Mouse (Mus musculus): ENCODE data around the gene Zfp523.

Gene Zfp523

DNA sequence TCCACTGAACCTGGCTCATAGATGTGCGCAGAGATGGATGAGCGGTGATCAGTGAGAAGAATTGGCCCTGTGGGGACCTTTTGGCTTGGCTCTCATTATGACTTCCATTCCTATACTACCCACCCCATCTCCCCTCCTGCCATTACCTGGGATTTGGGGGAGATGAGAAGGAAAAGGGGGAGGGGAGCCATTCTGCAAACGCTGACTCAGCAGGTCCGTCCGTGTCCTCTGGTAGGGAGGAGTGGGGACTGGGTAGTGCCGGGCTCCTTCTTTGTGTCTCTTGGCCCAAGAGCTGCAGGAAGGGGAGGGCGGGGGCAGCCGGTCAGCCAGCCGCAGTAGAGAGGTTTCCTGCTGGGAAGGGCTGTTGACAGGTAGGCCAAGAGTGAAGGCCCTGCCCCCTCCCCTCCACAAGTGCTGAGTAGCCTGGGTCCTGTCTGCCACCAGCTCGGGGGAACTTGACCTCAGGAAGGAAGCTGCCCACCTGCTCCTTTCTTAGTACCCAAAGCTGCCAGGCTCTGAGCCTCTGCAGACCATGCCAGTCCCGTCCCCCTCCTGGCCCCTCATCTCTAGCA lies 15.5 kb upstream of the Zfp523 start:
- DNase-seq, result no peak

DNA sequence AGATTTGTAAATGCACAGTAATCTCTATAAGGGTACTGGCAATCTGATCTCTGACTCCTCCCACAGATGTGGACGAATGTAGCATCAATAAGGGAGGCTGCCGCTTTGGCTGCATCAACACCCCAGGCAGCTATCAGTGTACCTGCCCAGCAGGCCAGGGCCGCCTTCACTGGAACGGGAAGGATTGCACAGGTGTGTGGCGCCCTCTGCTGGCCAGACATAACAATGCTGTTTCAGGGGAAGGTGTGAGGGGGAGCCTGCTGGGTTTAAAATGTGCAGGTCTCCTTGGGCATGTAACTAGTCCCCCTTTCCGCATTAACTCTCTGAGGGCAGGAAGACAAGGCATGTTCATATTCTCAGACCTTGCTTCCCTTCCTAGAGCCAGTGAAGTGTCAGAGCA lies 13.3 kb upstream of the Zfp523 start:
- DNase-seq, result peak; percentile 76

DNA sequence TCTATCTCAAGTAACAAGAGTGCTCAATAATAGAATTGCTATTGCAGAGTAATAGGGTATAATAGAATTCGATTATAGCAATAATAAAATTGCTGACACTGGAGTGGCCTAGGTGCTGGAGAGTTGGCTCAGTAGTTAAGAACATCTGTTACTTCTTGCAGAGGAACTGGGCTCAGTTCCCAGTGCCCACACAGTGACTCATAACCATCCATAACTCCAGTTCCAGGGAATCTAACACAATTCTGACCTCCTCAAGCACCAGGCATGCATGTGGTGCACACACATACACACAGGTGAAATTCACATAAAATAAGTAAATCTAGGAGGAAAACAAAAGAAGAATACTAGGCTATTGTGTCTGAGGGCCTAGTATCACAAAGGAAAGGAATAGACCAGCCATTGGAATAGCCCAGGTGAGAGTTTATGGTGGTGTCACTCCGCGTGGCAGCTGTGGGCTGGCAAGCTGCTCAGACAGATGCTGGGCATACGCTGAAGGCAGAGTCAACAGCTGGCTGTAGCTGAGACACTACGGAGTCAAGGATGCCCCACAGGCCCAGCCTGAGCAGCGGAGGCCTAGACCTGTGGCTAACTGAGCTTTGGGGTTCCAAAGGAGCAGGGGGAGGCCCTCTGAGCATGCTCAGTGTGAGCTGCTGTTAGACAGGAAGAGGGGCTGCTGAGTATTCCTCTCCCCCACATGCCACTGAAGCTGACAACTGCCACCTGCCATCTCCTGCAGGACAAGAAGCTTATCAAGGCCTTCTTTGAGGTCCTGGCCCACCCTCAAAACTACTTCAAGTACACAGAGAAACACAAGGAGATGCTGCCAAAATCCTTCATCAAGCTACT lies 6.2 kb upstream of the Zfp523 start:
- no peak for DNase-seq

DNA sequence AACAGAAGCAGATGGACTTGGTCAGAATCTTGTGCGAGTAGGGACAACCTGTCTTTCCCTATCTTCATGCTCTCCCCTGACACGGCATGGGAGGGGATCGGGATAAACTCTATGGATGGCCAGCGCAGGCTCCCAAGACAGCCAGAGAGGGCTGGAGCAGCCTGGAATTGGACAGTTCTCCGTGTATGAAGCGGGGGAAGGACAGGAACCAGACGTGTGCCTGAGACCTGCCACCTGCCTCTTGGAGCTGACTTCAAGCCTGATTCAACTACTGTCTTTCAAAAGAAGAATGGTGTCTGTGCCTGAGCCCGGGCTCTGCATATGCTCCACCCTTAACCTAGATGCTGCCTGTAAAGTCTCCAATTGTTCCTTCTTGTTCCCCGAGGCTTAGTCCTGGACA lies 4.2 kb upstream of the Zfp523 start:
- DNase-seq, result no peak

DNA sequence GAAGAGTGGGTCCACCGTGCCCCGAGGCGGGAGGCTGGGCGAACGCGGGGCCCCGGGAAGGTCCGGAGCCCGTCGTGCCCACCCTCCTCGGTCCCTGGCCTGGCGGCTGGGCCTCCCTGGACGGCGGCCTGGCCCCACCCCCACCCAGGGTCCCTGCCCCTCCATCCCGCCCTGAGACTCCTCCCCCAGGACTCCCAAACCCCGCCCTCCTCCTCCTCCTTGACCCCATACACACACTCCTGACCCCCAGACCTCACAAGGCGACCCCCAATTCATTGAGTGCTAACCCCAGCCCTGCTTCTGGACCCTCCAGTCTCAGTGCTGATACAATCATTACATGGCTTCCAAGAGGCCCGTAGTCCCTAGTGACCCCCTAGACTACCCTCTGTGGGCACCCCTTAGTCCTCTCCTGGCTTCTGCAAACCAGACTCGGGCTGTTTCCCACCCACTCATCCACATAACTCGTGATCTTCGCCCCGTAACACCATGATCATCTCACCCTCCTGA lies 664 bp downstream of the Zfp523 start:
- DNase-seq, result no peak

DNA sequence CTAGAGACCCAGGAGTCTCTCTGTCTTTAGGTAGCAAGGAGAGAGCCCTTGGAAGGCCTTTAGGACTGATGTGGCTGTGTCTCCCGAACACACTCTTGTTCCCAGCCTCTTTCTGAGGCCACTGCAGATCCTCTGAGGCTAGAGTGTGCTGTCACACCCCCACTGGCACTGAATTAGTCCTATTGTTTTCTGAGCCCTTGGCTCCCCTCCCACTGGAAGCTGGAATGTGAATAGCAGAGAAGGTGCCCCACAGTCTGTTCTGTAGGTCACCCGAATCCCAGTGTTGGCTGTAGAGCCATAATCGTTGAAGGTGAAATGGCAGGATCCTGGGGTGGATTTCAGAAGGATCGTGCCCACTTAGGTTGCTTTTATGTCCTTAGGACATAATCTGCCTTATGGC lies 3.4 kb downstream of the Zfp523 start:
- no peak for DNase-seq

DNA sequence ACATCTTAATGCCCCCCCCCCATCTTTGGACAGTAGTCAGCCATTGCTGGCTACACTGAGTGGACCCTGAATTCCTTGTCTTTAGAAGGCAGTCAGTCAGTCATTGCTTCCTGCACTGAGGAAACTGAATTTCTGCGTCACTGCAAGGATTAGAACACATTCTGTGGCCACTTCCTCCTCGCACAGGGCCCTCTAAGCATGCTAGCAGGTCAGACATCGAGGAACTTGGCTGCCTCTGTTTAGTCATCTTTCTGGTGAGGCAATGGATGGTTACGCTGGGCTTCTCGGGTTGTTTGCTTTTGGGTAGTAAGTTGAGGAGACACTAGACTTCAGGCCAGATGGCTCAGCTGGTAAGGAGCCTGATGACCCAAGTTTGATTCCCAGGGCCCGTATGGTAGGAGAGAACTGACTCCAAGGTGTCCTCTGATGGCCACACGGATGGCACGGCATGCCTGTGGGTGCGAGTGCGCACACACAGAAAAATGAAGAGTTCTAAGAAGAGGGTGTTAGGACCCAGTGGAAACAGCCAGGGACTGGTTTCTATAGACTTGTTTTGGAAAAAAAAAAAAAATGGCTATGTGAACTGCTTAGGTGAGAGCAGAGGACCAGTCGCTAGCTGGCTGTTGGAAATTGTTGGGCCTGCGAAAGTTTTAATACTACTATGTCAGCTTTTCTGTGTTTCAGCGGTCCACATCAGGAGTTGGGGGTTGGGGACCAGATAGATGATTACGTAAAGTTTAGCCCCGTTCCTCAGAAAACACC lies 4.0 kb downstream of the Zfp523 start:
- no peak for DNase-seq

DNA sequence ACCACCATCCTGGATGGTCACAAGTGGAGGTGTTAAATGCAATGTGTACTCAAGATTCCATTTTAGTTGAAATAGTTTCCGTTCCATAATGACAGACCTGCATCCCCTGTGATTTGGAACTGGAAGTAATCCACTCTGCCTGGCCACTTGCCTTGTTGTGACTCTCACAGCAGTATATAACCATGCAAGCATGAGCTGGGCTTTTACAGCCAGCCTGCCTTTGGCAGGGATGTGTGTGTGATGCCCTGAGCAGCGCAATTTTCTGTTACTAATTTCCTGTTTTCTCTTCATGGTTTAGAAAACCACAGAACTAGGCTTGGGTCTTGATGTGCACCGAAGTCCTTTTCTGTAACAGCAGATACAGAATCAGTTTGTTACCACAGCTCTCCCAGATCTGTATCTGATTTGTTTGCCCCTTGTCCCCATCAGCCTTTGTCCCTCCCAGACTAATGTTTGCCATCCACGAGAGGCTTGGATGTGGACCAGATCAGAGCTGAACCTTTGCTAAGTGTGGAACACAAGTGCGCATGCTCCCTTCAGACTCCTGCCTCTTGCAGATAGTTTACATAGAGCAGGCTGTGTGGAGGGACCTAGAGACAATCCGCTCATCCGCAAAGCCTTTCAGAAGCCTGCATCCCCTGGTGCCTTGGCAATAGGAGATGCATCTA lies 8.2 kb downstream of the Zfp523 start:
- DNase-seq, result no peak

DNA sequence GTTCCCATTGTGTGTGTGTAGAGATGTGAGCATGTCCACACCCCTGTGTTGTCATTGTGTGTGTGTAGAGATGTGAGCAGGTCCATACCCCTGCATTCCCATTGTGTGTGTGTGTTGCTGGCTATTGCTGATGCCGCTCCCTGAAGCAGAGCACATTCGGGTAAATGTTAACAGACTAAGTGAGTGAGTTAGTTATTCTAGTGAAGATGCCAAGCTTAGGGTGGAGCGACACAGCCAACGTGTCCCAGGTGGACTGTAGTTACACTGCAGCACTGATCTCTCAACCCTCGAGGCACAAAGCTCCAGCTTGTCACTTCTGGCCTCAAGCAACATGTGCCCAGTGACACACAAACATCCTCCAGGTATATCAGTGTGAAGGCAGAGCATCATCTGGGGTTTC lies 11.4 kb downstream of the Zfp523 start:
- DNase-seq, result no peak

DNA sequence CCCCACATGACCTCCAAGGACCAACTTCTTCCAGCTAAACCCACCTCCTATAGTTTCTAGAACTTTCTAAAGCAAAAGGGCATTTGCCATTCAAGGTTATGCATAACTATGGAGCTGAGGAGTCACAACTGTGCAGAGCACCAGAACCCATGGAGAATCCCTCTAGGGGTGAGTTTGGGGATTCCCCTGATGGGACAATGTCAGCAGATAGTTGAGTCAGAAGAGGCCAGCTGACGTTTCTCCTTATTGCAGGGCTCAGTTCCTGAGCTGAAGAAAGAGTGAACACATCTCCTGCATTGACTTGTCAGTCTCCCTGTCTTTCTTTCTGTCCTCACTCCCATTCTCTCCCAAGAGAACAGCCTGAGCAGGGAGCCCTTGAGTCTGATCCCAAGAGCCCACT lies 15.8 kb downstream of the Zfp523 start:
- DNase-seq, result no peak

DNA sequence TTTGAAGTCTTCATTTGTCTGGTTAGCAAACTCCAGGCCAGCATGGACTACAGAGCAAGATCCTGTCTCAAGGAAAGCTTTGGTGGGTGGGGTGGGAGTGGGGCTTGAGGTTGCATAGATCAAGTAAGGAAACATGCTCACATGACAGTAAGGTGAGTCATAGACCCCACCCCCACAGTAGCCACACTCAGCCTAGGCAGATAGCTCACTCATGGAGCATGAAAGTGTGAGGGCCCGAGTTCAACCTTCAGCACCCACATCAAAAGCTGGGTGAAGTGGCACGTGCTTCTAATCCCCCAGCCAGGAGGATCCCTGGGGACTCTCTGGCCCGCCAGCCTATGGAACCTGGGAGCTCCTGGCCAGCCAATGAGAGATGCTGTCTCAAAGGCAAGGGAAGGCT lies 16.6 kb downstream of the Zfp523 start:
- no peak for DNase-seq

DNA sequence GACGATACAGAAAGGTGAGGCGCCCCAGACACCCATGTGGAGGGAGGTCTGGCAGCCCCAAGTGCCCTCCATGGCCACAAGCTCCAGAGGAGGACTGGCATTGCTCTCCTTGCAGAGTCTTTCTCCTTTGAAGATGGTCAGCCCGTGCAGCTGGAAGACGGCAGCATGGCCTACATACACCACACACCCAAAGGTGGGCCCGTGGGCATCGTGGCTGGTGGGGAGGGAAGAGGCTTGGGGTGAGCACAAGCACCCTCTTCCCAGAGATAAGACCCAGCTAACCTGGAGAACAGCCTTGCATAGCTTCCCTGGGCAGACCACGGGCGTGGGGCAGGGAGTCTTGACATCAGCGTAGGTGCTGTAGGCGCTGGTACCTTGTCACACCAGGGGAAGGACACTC lies 18.1 kb downstream of the Zfp523 start:
- no peak for DNase-seq

DNA sequence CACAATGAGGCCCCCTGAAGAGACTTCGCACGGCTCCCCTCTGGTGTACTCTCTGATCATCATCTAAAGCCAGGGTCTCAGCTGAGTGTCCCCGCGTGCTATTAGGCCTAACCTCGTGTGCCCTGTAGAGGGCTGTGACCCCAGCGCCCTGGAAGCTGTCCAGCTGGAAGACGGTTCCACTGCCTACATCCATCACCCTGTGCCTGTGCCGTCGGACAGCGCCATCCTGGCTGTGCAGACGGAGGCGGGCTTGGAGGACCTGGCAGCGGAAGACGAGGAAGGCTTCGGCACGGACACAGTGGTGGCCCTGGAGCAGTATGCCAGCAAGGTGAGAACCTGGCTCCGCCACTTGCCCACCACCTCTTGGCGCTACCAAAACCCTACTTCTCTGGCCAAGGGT lies 20.7 kb downstream of the Zfp523 start:
- no peak for DNase-seq

DNA sequence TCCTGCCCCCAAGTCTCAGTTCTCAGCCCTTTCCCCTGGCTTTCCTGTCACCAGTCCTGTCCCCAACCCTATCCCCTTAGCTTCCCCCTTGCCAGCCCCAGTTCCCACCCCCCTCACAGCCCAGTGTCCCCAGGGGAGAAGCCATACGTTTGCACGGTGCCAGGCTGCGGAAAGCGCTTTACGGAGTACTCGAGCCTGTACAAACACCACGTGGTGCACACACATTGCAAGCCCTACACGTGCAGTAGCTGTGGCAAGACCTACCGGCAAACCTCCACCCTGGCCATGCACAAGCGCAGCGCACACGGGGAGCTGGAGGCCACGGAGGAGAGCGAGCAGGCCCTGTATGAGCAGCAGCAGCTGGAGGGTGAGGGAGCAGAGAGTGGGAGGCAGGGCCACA lies 25.1 kb downstream of the Zfp523 start:
- DNase-seq, result no peak

DNA sequence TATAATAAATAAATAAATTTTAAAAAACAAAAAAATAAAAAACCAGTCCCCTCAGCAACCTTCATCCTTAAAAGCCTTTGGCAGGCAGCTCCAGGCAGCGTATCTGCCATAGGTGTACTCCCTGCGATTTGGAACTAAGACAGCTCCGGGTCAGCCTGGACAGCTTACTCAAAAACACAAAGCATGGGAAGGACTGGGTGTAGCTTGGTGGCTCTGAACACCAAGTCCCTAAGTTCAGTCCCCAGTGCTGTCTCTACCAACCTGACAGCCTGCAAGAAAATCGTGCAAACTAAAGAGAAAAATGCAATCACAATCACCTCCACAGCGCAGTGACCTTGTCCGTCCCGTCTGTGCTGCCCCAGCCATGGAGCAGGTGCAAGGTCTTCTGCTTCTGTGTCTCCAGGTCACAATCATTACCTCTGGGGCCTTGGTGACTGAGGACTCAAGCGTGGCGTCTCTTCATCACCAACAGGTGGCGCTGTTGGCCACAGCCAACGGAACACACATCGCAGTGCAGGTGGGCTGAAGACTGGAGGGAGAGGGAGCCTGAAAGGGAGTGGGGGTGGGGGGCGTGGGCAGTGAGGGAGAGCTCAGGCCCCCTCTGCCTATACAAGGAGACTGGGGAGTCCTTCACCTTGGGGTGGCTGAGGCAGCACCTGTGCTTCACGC lies 27.3 kb downstream of the Zfp523 start:
- peak; percentile 47 for DNase-seq

DNA sequence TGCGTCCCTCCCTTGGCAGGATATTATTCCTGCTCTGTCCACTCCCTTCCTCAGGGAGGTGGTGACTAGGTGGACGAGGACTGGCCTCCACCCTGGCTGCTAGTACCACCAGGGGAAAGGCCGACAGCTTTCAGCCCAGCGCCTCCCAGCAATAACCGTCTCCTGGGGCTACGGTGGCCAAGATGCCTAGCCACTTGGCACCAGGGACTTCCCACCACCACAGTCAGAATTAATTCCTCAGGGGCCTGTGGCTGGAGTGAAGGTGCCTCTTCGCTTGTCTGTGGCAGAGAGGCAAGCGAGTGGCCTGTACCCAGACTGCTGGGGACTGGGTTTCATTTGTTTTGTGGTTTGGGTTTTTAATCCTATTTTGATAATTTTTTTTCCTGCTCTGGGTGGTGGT lies 28.5 kb downstream of the Zfp523 start:
- DNase-seq, result no peak

DNA sequence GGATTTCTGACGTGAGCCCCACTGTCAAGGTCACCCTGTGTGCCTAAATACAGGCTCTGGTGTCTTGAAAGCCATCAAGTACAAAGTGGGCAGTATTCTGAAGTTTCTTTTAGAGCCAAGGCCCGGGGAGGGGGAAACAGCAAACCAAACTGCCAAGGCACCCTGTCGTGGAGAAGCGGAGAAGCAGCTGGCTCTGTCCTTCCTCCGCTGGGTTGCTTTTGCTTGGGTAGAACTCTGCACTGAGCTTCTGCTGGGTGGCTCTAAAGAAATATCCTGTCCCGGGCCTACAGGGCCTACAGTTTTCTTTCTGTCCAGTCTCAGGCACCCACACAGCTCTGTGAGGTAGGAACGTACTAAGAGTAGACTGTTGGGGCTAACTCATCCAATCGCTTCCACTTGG lies 30.2 kb downstream of the Zfp523 start:
- no peak for DNase-seq

DNA sequence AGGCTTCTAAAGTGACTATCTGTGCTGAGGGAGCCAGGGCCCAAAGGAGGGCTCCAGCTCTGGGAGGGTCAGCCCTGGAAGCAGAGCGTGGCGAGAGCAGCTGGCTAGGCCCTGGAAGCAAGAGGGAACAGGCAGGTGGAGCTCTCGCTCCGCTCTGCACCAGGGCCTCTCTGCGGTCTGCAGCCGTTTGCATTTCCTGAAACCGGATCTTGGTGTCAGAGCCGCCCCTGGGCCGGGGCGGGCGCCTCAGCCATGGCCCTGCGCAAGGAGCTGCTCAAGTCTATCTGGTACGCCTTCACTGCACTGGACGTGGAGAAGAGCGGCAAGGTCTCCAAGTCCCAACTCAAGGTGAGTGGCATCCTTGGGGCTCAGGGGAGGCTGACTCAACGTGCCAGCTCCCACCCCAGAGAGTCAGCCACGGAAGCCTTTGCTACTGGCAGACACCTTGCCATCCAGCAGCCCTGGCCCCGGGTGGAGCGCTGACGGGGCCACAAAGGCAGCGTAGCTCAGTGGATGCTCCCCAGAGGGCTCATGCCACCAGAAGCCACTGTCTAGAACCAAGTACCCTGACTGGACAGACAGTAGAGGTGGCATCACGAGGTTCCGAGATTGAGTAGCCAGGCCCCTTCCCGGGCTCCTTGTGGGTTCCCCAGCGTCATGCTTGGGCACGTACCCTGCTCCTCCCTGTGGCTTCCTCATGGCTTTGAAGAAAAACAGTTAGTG lies 30.8 kb downstream of the Zfp523 start, which contains the start of gene Def6:
Def6 (plus strand) TSS at position 188 of the 723 bp plus-strand sequence.
- DNase-seq, result peak; percentile 37

DNA sequence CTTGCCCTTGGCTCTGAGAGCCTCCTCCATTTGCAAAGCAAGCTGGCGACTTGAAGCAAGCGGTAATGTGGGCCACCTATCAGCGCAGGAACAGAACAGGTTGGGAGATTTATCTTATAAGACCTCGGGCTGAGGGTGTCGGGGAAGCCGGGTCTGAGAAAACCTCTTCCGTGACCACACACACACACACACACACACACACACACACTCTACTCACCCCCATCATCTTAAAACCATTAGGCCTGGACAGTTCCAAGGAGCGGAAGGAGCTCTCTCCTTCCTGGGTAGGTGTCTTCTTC lies 31.3 kb downstream of the Zfp523 start:
- no peak for DNase-seq

DNA sequence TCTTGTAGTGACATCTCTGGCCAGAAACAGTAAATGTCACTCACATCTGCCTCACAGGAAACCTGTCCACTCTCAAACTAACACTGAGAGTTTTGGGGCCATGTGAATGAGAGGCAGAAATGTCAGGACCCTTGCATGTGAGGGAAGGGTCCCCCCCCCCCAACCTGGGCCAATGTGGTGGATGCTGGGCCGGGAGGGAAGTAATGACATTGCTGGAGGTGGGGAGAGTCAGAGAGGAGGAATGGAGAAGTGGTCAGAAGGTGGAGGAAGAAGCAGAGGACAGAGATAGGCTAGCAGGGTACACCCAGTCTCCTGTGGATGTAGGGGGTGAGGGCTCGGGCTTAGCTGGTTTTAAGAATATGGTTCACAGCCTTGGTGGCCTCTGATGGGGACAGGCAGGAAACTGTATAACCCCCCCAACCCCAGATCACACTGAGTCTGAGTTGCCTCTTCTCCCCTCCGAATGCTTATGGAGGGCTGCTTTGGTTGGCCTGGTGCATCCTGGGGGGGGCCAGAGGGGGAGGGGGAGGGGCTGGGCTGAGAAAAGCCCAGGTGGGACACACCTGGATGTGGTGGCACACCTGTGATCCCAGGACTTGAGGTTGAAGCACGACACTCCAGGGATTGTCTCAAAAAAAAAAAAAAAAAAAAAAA lies 32.7 kb downstream of the Zfp523 start:
- DNase-seq, result no peak

DNA sequence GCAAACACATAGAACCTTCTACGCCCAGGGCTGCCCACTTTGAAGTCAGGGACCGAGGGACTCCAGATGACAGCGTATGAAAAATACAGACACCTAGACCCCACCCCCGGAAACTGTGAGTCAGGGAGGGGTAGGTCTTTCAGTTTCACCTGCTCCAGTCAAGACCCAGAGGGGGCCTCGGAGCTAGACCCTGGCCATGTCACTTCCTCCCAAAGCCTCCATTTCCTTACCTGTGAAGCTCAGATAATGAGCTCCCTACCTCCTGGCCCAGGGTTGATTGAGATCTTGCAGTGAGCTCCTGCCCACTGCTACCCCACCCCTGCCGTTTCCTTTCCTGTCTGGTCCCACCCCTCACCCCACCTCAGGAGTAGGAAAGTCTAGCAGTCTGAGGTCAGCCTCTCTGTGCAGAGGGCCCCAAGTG lies 35.0 kb downstream of the Zfp523 start:
- DNase-seq, result no peak

DNA sequence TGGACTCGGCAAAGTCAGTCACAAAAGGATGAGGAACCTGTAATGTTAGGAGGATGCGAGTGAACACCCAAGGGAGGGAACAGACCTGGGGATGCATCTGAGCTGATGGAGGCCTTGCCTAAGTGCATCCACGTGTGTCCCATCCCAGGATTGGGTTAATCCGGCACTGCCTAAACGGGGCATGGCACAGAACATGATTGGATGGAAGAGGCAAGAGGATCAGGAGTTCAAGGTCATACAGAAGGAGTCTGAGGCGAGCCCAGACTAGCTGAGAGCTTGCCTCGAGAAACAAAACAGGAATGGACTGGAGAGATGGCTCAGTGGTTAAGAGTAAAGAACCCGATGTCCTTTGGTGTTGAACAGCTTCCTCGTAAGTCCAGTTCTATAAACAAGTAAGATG lies 35.5 kb downstream of the Zfp523 start:
- no peak for DNase-seq
